Mouse (Mus musculus) olfactory bulb, adult 2 months (tissue): Measurements from ENCODE around the gene Fam208b. TPM values are rescaled to one million over a fixed set of nuclear protein-coding genes. Genes with fewer than 3 reads are reported as not detected.

Experiments used
- H3K27ac ChIP-seq: fragments of 200-500 bp; 2 replicates; pipeline ENCODE4 v1.5.1; 2012; ENCODE audit warnings: low read depth, low read length; ENCODE audit not compliant: insufficient read depth
- H3K4me1 ChIP-seq: fragments of 200-500 bp; 2 replicates; pipeline ENCODE4 v1.6.1; 2012; ENCODE audit warnings: low read length; ENCODE audit not compliant: control insufficient read depth, insufficient read depth
- H3K4me3 ChIP-seq: fragments of 200-500 bp; 2 replicates; pipeline ENCODE4 v1.5.1; 2012; ENCODE audit warnings: mild to moderate bottlenecking, low read depth, low read length, moderate library complexity; ENCODE audit not compliant: insufficient read depth
- CTCF ChIP-seq: fragments of 200-500 bp; IDR thresholded peaks from 2 replicates; pipeline ENCODE4 v1.5.1; 2012; ENCODE audit warnings: low read depth, mild to moderate bottlenecking, low read length, moderate library complexity; ENCODE audit not compliant: insufficient read depth
- POLR2A ChIP-seq: fragments of 200-500 bp; IDR thresholded peaks from 2 replicates; pipeline ENCODE4 v1.6.1; 2012; ENCODE audit warnings: mild to moderate bottlenecking, low read depth, low read length, moderate library complexity; ENCODE audit not compliant: insufficient read depth
- WGBS: fragments of 180-500 bp; shearing (Covaris S2); methylation state at CpG from one replicate; pipeline ENCODE4 v1.1.7; 2018; 5-methylcytosine and 5-hydroxymethylcytosine counted together
- polyA plus RNA-seq: library from polyadenylated mRNA; stranded (reverse); fragments of >200 nt; gene quantifications from 2 replicates; pipeline ENCODE4 v1.2.4, GENCODE M21; 2012; ENCODE audit warnings: low replicate concordance; ENCODE audit not compliant: missing spikeins, insufficient read depth, insufficient read length

The Fam208b gene
- polyA plus RNA-seq, 1 experiment: not detected

GRCm38 (mm10) chr13:3636797-3637196 lies 25.9 kb upstream of the Fam208b start:
- no peak overlapping the region for H3K4me3 ChIP-seq
- no peak for TF ChIP-seq POLR2A
- TF ChIP-seq CTCF: no peak
- H3K27ac ChIP-seq: no peak overlapping the region
- H3K4me1 ChIP-seq: no peaks in the 10 kb centered on the region
- 56% methylated on average over 11 of the region's 11 CpGs for WGBS

- H3K4me1 ChIP-seq: no peaks in the 10 kb centered on the region
- no peak overlapping the region for H3K27ac ChIP-seq
- 82% methylated on average over 3 of the region's 3 CpGs for WGBS
- H3K4me3 ChIP-seq: no peak overlapping the region
- TF ChIP-seq CTCF: no peak
These were observed 24.2 kb upstream of the Fam208b start for GRCm38 (mm10) chr13:3635076-3635475.

- Histone ChIP-seq H3K4me1 (no peaks in the 10 kb centered on the region), H3K27ac (peak within 1 kb of the TSS; percentile 31; the same call in 1 of the 2 replicates), H3K4me3 (peak within 1 kb of the TSS; percentile 63)
- WGBS: under 1% methylated on average over 47 of the region's 47 CpGs
- TF ChIP-seq CTCF (0 out of 2 replicates have a peak, but pooled peaks have one; percentile 7), POLR2A (peak; percentile 62)
These were observed 23.2 kb upstream of the Fam208b start, which contains the start of gene Asb13 for GRCm38 (mm10) chr13:3633895-3634811. Gene Asb13, plus strand, starts transcription at chr13:3634032.

GRCm38 (mm10) chr13:3633131-3633530 lies 22.2 kb upstream of the Fam208b start:
- Histone ChIP-seq H3K27ac (no peak overlapping the region), H3K4me3 (no peak overlapping the region), H3K4me1 (no peaks in the 10 kb centered on the region)
- TF ChIP-seq POLR2A (no peak), CTCF (no peak)
- WGBS: 40% methylated on average over 6 of the region's 6 CpGs

GRCm38 (mm10) chr13:3632551-3632950 lies 21.6 kb upstream of the Fam208b start:
- no peak overlapping the region for H3K27ac ChIP-seq
- TF ChIP-seq CTCF: no peak
- no peak for TF ChIP-seq POLR2A
- H3K4me3 ChIP-seq: no peak overlapping the region
- 84% methylated on average over 9 of the region's 9 CpGs for WGBS
- H3K4me1 ChIP-seq: no peaks in the 10 kb centered on the region

- no peak for TF ChIP-seq POLR2A
- no peak for TF ChIP-seq CTCF
- Histone ChIP-seq H3K4me3 (no peak overlapping the region), H3K4me1 (no peaks in the 10 kb centered on the region), H3K27ac (no peak overlapping the region)
- 35% methylated on average over 3 of the region's 3 CpGs for WGBS
These were observed 17.2 kb upstream of the Fam208b start for GRCm38 (mm10) chr13:3628102-3628501.

GRCm38 (mm10) chr13:3627139-3627538 lies 16.2 kb upstream of the Fam208b start:
- Histone ChIP-seq H3K4me3 (no peak overlapping the region), H3K4me1 (no peaks in the 10 kb centered on the region), H3K27ac (no peak overlapping the region)
- TF ChIP-seq CTCF (no peak), POLR2A (no peak)
- 65% methylated on average over 3 of the region's 3 CpGs for WGBS

- TF ChIP-seq POLR2A (no peak), CTCF (no peak)
- H3K4me3 ChIP-seq: peak overlapping the region; percentile 92
- no peaks in the 10 kb centered on the region for H3K4me1 ChIP-seq
- H3K27ac ChIP-seq: peak overlapping the region; percentile 70; the same call in 1 of the 2 replicates
- WGBS: under 1% methylated on average over 50 of the region's 50 CpGs
These were observed 652 bp downstream of the Fam208b start for GRCm38 (mm10) chr13:3610118-3610794.

GRCm38 (mm10) chr13:3609780-3610117 lies 1.2 kb downstream of the Fam208b start:
- H3K4me3 ChIP-seq: peak overlapping the region; percentile 92
- TF ChIP-seq POLR2A (no peak), CTCF (no peak)
- H3K4me1 ChIP-seq: no peaks in the 10 kb centered on the region
- WGBS: 18% methylated on average over 8 of the region's 8 CpGs
- H3K27ac ChIP-seq: no peak overlapping the region
